Mouse (Mus musculus): ENCODE results near the gene Pgm2.

DNA sequence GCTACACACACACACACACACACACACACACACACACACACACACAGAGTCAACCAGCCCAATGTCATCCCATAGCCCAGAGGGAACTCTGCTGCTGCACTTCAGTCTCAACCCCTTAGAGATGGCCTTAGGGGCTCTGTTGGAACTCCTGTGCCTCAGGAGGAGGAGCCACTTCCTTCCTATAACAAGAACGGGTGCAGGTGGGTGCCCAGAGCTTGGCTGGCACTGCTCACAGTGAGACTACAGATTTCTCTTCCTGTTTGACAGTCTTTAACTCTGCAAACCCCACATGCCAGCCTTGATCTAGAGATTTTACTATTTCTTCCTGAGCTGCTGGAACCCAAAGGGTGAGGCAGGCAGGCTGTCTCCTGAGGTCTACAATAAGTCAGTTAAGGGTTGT is 65.2 kb downstream of the Pgm2 start:
- TF ChIP-seq CTCF (IDR thresholded peaks at IDR 0.05; ENCODE audit: extremely low read depth, insufficient read depth, low read length) = no peak
- TF ChIP-seq POLR2A (IDR thresholded peaks at IDR 0.05; ENCODE audit: extremely low read depth, insufficient read depth, low read length) = no peak

All from cortical plate, adult 2 months (tissue).